Mouse (Mus musculus) kidney, adult 9 months (tissue): ENCODE measurements around the gene Olfr780.
"Not testable (repeated sequence)": the region's sequence is repeated elsewhere in the genome, so short reads cannot be mapped to it uniquely, and the experiment has no call there.

Source experiments
- DNase-seq: peaks from one replicate; pipeline ENCODE4 v3.0.0; 2022

Gene Olfr780

GRCm38 (mm10) chr10:129317817-129318216 is at the start of gene Olfr780:
Olfr780 (plus strand) TSS chr10:129318117.
- DNase-seq: no peak

DNA sequence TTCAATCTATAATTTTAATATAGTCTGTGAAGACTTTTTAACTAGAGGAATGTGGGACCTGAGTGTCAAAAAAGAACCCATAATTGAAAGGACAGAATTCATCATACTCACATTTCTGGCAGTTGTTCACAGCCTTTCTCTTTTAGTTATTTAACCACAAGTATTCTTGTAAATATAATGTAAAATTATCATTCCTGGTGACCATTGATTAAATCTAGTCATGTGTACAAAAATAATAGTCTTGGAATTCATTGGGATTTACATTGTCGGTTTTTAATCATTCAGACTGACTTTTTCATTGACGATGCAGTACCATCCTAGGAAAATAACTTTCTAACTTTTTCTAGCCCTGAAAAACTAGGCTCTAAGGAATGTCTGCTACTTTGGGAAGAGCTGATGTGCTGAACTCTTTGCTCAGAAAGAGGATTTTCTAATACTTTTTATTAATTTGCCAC is 46.8 kb upstream of the Olfr780 start, which contains the start of gene Olfr777:
TSS of gene Olfr777 (minus strand) at position 405 of the 455 bp plus-strand sequence.
- DNase-seq: no peak

- not testable (repeated sequence) for DNase-seq
Measured at GRCm38 (mm10) chr10:129312973-129313372, 4.9 kb upstream of the Olfr780 start.

GRCm38 (mm10) chr10:129313521-129313920 is 4.4 kb upstream of the Olfr780 start:
- not testable (repeated sequence) for DNase-seq

DNA sequence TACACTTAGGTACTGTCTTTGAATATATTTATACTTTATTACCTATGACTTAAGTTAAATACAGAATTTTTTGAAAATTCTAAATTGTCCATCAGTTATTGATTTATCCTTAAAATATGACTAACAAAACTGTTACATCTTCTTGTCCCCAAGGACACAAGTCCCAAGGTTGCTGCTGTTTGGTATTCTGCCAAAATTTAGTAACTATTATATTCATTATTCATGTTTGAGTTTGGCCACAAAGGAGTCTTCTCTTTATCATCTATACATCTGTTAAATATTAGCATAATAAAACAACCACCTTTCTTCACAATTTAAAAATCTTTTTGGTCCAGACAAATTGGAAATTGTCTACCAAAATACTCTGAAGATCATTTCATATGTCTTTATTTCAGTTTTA is 10.6 kb downstream of the Olfr780 start, which contains the start of gene Olfr781:
TSS of gene Olfr781 (plus strand) at position 301 of the 400 bp plus-strand sequence.
- DNase-seq: no peak

DNA sequence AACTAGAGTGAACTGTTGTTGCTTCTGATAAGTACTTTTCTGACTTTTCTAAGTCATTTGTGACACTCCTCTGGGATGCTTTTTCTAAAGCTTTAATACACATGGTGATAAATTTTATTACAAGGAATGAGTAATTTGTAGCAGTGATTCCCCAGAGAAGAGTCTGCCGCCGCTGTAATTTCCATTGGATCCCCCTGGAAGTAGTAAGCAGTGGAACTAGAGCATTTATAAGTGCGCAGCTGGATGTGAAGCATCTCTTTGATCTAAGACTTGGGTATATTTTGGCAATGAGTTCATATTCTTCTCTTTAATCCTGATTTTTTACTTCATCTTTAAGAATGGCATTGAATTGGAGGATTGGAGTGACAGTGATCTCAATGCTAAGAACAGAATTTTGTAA is 30.6 kb downstream of the Olfr780 start, which contains the start of gene Olfr782:
TSS of gene Olfr782 (plus strand) at position 301 of the 400 bp plus-strand sequence.
- no peak for DNase-seq

DNA sequence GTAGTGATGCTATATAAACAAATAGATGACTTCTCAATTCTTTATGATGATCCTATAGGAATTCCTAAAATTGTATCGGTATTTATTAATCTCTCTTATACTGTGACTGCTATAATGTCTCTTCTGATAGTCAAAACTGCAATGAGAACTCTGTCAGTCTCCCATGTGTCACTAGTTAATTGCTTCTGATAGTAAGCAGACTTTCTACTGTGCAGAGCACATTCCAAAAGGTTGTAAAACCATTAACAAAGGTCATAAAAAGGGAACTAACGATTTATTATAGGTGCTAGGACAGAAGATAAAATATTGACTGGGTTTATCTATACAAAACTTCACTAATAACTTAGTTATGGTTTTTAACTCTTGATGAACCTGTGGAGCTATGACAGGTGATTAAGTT is 34.6 kb downstream of the Olfr780 start:
- not testable (repeated sequence) for DNase-seq

GRCm38 (mm10) chr10:129356496-129356895 is 38.6 kb downstream of the Olfr780 start:
- DNase-seq: not testable (repeated sequence)

GRCm38 (mm10) chr10:129357307-129357706 is 39.4 kb downstream of the Olfr780 start:
- no peak for DNase-seq
